Mouse (Mus musculus): Measurements from ENCODE around the gene Mdm4.

- TF ChIP-seq MAX (IDR thresholded peaks at IDR 0.05) (no peak), CTCF (IDR thresholded peaks at IDR 0.05; ENCODE audit: control insufficient read depth, insufficient read depth, insufficient read length) (no peak), MYOG (IDR thresholded peaks at IDR 0.05; ENCODE audit: control insufficient read depth, extremely low read depth, insufficient read length) (no peak), MYOD1 (IDR thresholded peaks at IDR 0.05; ENCODE audit: control insufficient read depth, insufficient read length, low read depth) (no peak)
Observed at GRCm38 (mm10) chr1:132932421-132932820, 97.9 kb downstream of the Mdm4 start.

Measured in C2C12 (cell line).